Mouse (Mus musculus) CD4-positive, CD25-positive, alpha-beta regulatory T cell, adult 2 months (primary cell): ENCODE measurements around the gene Atp2a2.

Experiments used
- DNase-seq: peaks from one replicate; pipeline ENCODE4 v3.0.0-alpha.2; 2012; ENCODE audit warnings: low read depth, low spot score

Gene Atp2a2

GRCm38 (mm10) chr5:122412826-122413225 is 89.2 kb downstream of the Atp2a2 start:
- no peak for DNase-seq

GRCm38 (mm10) chr5:122411892-122412291 is 90.1 kb downstream of the Atp2a2 start:
- DNase-seq, result no peak

GRCm38 (mm10) chr5:122409692-122410645 is 92.1 kb downstream of the Atp2a2 start:
- DNase-seq, result no peak

- DNase-seq, result no peak
Measured at GRCm38 (mm10) chr5:122405537-122405936, 96.5 kb downstream of the Atp2a2 start.
